Mouse (Mus musculus) heart, postnatal 36 days (tissue): Measurements from ENCODE around the gene Mat1a. TPM values are rescaled to one million over a fixed set of nuclear protein-coding genes. Genes with fewer than 3 reads are reported as not detected.

ENCODE experiments used
- DNase-seq, 2 experiments: peaks; one replicate each; pipeline ENCODE4 v3.0.0; 2021 to 2022
- intact Hi-C: fragments of 180-260 bp; cut with DNase I; formaldehyde crosslinking; loops from one replicate; pipeline ENCODE4 v1.15.1; 2025
- total RNA-seq, 2 experiments: library from RNA; stranded (reverse); gene quantifications; 2 replicates each; pipeline ENCODE4 v1.2.3; 2021

Gene Mat1a
- total RNA-seq, 2 experiments from 2014 or later = not detected

- intact Hi-C loops = no loop called here
These were observed 26.7 kb downstream of the Mat1a start, which contains the start of gene Sftpa1 for GRCm38 (mm10) chr14:41131540-41131939. TSS of gene Sftpa1 (plus strand) at chr14:41131782.

GRCm38 (mm10) chr14:41137006-41137405, 32.2 kb downstream of the Mat1a start:
- intact Hi-C loops = no loop called here
- DNase-seq = no peak

More at GRCm38 (mm10) chr14:41131540-41131939, 26.7 kb downstream of the Mat1a start, which contains the start of gene Sftpa1:
- no peak for DNase-seq

GRCm38 (mm10) chr14:41140686-41141085, 35.9 kb downstream of the Mat1a start:
- no peak for DNase-seq
- intact Hi-C loops = no loop called here

- intact Hi-C loops = no loop called here
- DNase-seq = no peak
These were observed 41.2 kb downstream of the Mat1a start for GRCm38 (mm10) chr14:41146035-41146434.

- intact Hi-C loops = no loop called here
- no peak for DNase-seq
These were observed 42.1 kb downstream of the Mat1a start for GRCm38 (mm10) chr14:41146922-41147321.

GRCm38 (mm10) chr14:41147356-41147755, 42.5 kb downstream of the Mat1a start:
- intact Hi-C loops = no loop called here
- DNase-seq = no peak

GRCm38 (mm10) chr14:41151220-41151898, 46.5 kb downstream of the Mat1a start, which contains the start of gene Mbl1:
TSS of gene Mbl1 (plus strand) at chr14:41151458.
- no peak for DNase-seq
- intact Hi-C loops = no loop called here

- intact Hi-C loops = no loop called here
These were observed 55.2 kb downstream of the Mat1a start for GRCm38 (mm10) chr14:41160076-41160475.

GRCm38 (mm10) chr14:41160743-41161142, 55.9 kb downstream of the Mat1a start:
- no peak for DNase-seq
- intact Hi-C loops = no loop called here

More at GRCm38 (mm10) chr14:41160076-41160475, 55.2 kb downstream of the Mat1a start:
- DNase-seq = no peak

GRCm38 (mm10) chr14:41162663-41163062, 57.8 kb downstream of the Mat1a start:
- intact Hi-C loops = loop anchor here (2.0 kb wide), 2 partner anchors 34 to 68 kb away; no protein-coding TSS in a partner anchor

GRCm38 (mm10) chr14:41167278-41167677, 62.4 kb downstream of the Mat1a start:
- intact Hi-C loops = no loop called here
- no peak for DNase-seq

More at GRCm38 (mm10) chr14:41162663-41163062, 57.8 kb downstream of the Mat1a start:
- peak; percentile 8 to 40 for DNase-seq

- intact Hi-C loops = no loop called here
- no peak for DNase-seq
These were observed 63.7 kb downstream of the Mat1a start for GRCm38 (mm10) chr14:41168567-41168966.

GRCm38 (mm10) chr14:41170514-41170913, 65.7 kb downstream of the Mat1a start:
- no peak for DNase-seq
- intact Hi-C loops = no loop called here

Other genes with a start within 250 kb of the Mat1a start
- gene Sh2d4b, start 211.8 kb upstream of the Mat1a start, total RNA-seq = under 1 TPM; 0.36 to 0.98 TPM
- 10 to 100 TPM; 14.0 to 15.7 TPM for gene Tspan14, start 138.2 kb upstream of the Mat1a start, total RNA-seq
- 10 to 100 TPM; 18.9 to 20.1 TPM for gene Fam213a, start 91.2 kb upstream of the Mat1a start, total RNA-seq
- not detected for gene Dydc2, start 35.8 kb upstream of the Mat1a start, total RNA-seq
- not detected for gene Dydc1, start 32.1 kb upstream of the Mat1a start, total RNA-seq
- gene Sftpa1, start 26.7 kb downstream of the Mat1a start, total RNA-seq = not detected
- not detected for gene Mbl1, start 46.4 kb downstream of the Mat1a start, total RNA-seq
- gene Sftpd, start 80.1 kb downstream of the Mat1a start, total RNA-seq = not detected
- gene Gm2832, start 173.8 kb downstream of the Mat1a start, total RNA-seq = not detected
- gene Gm5798, start 243.6 kb downstream of the Mat1a start, total RNA-seq = not detected